Mouse (Mus musculus): ENCODE measurements around the gene Cinp. TPM values are rescaled to one million over a fixed set of nuclear protein-coding genes. Genes with fewer than 3 reads are reported as not detected.
A peak's percentile ranks its signal among the peaks of the same experiment; 100 is the strongest.

Cinp gene
- polyA plus RNA-seq (2015; fragmentation: Nextera tagmentation; extraction: Ambion mirVana): 63.1 and 64.7 TPM in 2 replicates

DNA sequence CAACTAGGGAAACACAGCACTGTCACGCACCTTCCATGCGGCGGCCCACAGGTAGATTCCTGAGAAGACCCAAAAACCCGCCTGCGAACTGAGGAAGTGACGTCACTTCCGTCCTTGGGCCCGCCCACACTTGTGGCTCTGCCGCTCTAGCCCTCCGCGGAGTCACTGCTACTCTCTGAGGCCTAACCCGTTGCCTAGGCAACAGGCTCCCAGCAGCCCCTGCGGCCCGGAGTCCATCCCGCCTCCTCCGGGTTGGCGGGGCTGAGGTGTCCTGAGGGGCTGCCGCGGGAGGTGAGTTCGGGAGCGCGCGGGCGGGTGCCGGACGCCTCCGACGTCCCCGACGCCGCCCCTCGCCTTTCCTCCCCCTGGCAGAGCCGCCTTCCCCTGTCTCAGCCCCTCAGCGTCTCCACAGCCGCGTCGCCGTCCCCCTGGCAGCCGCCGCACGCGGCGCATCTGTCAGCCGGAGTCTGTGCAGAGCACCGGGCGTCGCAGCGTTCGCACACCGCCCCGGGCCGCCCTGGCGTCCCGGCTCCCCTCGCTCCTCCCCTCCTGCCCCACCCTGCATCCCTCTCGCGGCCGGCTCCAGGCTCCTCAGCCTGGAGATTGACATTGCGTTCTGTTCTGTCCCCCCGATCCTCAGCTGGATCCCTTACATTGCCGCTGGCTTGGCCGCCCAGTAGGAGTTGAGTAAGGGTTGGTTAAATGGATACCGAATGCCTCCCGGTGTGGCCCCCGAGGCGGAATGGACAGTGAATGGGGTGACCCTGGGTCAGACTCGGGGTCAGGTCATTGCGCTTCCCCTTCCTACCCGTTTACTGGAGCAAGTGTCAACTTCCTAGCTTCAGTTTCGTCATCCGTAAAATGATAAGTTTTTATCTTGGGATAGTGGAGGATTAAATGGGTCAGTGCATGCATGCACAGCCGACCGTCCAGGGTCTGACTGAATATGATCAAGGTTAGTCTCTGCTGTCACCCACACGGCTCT, at the start of gene Cinp, which contains the start of gene Tecpr2:
TSS of gene Cinp (minus strand) at position 110 of the 985 bp plus-strand sequence.
TSS of gene Tecpr2 (plus strand) at position 229 of the 985 bp plus-strand sequence.
- no peaks in the 10 kb centered on the region for H3K9me3 ChIP-seq (replicated peaks; ENCODE audit: control insufficient read depth, low read length)
- under 1% methylated on average over 74 of the region's 74 CpGs for WGBS
- H3K4me3 ChIP-seq (ENCODE audit: low read length): peak within 1 kb of the TSS; percentile 76
- peak within 1 kb of the TSS; percentile 79 for H3K9ac ChIP-seq (ENCODE audit: low read length)
- no peaks in the 10 kb centered on the region for H3K27me3 ChIP-seq (ENCODE audit: control insufficient read depth, insufficient read depth, low read length)
- ATAC-seq (replicated peaks; ENCODE audit: extremely low read depth, insufficient read depth, low FRiP score): peak; percentile 99
- peak within 1 kb of the TSS; percentile 95 for H3K4me2 ChIP-seq (ENCODE audit: low read depth, low read length)
- H3K4me1 ChIP-seq (ENCODE audit: control insufficient read depth, insufficient read depth, low read length): peaks cover 13% of the 10 kb centered on the region
- H3K27ac ChIP-seq (ENCODE audit: low read length): peak within 1 kb of the TSS; percentile 85
- H3K36me3 ChIP-seq (ENCODE audit: control insufficient read depth, insufficient read depth): no peaks in the 10 kb centered on the region

DNA sequence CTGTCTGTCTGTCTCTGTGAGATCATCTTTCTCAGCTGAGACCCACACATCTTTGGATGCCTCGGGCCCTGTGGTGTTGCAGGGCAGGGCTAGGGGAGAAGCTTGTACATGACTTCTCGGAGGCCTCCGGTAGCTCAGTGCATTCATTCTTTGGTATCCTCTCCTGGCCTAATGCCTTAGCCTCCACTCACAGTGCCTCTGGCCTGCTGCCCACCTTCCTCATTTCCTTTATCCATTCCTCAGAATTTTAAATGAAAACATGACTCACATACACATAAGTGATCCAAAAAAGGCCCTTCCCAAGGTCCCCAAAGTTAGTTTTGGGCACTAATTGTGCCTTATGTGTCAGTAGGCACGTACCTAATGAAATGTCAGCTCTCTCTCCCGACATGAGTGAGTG, 48.6 kb upstream of the Cinp start:
- Histone ChIP-seq H3K27ac (ENCODE audit: low read length) (no peak overlapping the region), H3K4me1 (ENCODE audit: control insufficient read depth, insufficient read depth, low read length) (no peaks in the 10 kb centered on the region), H3K4me2 (ENCODE audit: low read depth, low read length) (no peak overlapping the region), H3K4me3 (ENCODE audit: low read length) (no peak overlapping the region), H3K9ac (ENCODE audit: low read length) (no peak overlapping the region), H3K9me3 (replicated peaks; ENCODE audit: control insufficient read depth, low read length) (peaks cover 3% of the 10 kb centered on the region; the same call in 1 of the 2 replicates), H3K27me3 (ENCODE audit: control insufficient read depth, insufficient read depth, low read length) (no peaks in the 10 kb centered on the region), H3K36me3 (ENCODE audit: control insufficient read depth, insufficient read depth) (peaks cover 23% of the 10 kb centered on the region)
- no peak for ATAC-seq (replicated peaks; ENCODE audit: extremely low read depth, insufficient read depth, low FRiP score)
- WGBS: 88% methylated on average over 5 of the region's 5 CpGs

DNA sequence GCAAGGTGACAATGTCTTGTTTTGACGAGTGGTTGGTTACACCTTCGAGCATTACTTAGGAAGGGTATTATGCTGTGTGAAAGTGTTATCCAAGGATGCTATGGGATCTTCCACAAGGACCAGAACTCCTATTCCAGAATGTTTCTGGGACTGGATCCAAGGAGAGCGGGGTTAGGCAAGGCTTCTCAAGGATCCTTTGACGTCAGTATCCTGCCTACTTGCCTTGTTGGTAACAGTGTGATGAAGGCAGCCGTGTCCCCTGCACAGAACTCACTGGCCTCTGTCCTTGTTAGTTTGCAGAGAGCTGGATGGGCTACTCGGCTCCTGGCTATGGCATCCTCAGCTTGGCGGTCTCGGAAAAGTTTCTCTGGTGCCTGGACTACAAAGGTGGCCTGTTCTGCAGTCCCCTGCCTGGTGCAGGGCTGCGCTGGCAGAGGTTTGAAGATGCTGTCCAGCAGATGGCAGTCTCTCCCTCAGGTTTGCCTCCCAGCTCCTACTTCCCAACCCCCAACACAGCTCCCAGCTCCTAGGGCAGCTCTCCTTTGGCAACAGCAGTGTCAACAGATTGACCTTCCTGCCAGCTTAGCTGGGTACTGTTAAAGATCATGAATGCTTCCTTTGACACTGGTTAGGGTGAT, 47.2 kb upstream of the Cinp start:
- Histone ChIP-seq H3K9ac (ENCODE audit: low read length) (no peak overlapping the region), H3K4me1 (ENCODE audit: control insufficient read depth, insufficient read depth, low read length) (no peaks in the 10 kb centered on the region), H3K4me2 (ENCODE audit: low read depth, low read length) (no peak overlapping the region), H3K9me3 (replicated peaks; ENCODE audit: control insufficient read depth, low read length) (peaks cover 3% of the 10 kb centered on the region; the same call in 1 of the 2 replicates), H3K4me3 (ENCODE audit: low read length) (no peak overlapping the region), H3K27ac (ENCODE audit: low read length) (no peak overlapping the region), H3K27me3 (ENCODE audit: control insufficient read depth, insufficient read depth, low read length) (no peaks in the 10 kb centered on the region), H3K36me3 (ENCODE audit: control insufficient read depth, insufficient read depth) (peaks cover 27% of the 10 kb centered on the region)
- WGBS: 60% methylated on average over 9 of the region's 9 CpGs
- peak; percentile 85 for ATAC-seq (replicated peaks; ENCODE audit: extremely low read depth, insufficient read depth, low FRiP score)

DNA sequence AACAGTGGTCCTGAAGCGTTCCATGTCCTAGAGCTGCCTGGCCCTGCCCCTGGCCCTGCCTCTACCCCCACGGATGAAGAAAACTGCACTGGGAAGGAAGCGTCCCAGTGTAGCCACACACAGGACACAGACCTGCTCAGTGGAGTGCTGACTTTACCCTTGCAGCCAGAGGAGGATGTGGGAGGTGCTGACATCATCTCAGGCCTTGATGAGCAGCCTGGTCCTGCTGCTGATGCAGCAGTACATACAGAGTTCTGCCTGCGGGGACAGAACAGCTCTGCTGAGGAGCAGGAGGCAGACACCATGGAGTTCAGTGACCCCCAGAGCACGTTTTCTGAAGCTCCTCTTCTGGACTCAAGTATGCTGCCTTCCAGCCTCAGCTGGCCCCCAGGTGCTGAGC, 43.9 kb upstream of the Cinp start:
- Histone ChIP-seq H3K27me3 (ENCODE audit: control insufficient read depth, insufficient read depth, low read length) (no peaks in the 10 kb centered on the region), H3K4me3 (ENCODE audit: low read length) (no peak overlapping the region), H3K27ac (ENCODE audit: low read length) (no peak overlapping the region), H3K4me1 (ENCODE audit: control insufficient read depth, insufficient read depth, low read length) (no peaks in the 10 kb centered on the region; the same call in 1 of the 2 replicates), H3K4me2 (ENCODE audit: low read depth, low read length) (no peak overlapping the region), H3K9me3 (replicated peaks; ENCODE audit: control insufficient read depth, low read length) (no peaks in the 10 kb centered on the region), H3K9ac (ENCODE audit: low read length) (no peak overlapping the region), H3K36me3 (ENCODE audit: control insufficient read depth, insufficient read depth) (peaks cover 15% of the 10 kb centered on the region)
- WGBS: 70% methylated on average over 5 of the region's 5 CpGs
- no peak for ATAC-seq (replicated peaks; ENCODE audit: extremely low read depth, insufficient read depth, low FRiP score)

DNA sequence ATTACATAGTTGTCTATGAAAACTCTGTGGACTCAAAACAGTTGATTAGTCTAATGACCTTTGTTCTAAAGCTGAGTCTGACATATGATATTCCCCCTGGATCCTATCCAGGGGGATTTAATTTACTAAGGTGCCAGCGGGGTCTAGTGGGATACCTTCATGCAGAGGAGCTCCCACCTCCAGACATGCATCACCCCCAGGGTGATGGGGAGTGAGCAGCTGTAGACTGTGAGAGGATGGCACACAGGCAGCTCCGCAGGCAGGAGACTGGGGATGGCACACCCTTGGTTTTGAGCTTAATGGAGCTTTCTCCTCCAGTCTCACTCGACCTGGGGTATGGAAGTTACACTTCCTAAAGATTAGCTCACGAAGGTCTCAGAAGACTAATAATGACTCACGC, 32.6 kb upstream of the Cinp start:
- no peak for ATAC-seq (replicated peaks; ENCODE audit: extremely low read depth, insufficient read depth, low FRiP score)
- Histone ChIP-seq H3K4me3 (ENCODE audit: low read length) (no peak overlapping the region), H3K4me2 (ENCODE audit: low read depth, low read length) (no peak overlapping the region), H3K36me3 (ENCODE audit: control insufficient read depth, insufficient read depth) (peaks cover 7% of the 10 kb centered on the region; the same call in 1 of the 2 replicates), H3K9ac (ENCODE audit: low read length) (no peak overlapping the region), H3K27ac (ENCODE audit: low read length) (no peak overlapping the region), H3K9me3 (replicated peaks; ENCODE audit: control insufficient read depth, low read length) (no peaks in the 10 kb centered on the region), H3K27me3 (ENCODE audit: control insufficient read depth, insufficient read depth, low read length) (no peaks in the 10 kb centered on the region), H3K4me1 (ENCODE audit: control insufficient read depth, insufficient read depth, low read length) (no peaks in the 10 kb centered on the region)
- WGBS: 84% methylated on average over 5 of the region's 5 CpGs

DNA sequence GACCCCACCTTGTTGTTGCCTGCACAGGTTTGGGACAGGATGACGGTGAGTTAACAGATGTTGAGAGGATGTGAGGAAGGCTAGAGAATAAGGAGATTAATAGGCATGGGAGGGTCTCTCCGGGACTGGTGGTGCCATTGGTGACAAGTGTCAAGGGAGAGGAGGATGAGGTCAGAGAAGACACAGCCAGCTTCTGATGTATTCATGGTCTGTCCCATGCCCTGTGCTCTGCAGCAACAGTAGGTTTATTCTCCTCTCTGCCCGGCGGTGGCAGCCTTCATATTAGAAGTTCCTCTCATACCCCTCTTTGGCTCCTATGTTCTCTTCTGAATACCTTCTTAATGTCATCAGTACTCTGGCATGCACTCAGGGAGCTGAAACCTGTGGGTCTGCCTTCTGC, 31.3 kb upstream of the Cinp start:
- Histone ChIP-seq H3K9me3 (replicated peaks; ENCODE audit: control insufficient read depth, low read length) (no peaks in the 10 kb centered on the region), H3K4me1 (ENCODE audit: control insufficient read depth, insufficient read depth, low read length) (no peaks in the 10 kb centered on the region), H3K9ac (ENCODE audit: low read length) (no peak overlapping the region), H3K4me2 (ENCODE audit: low read depth, low read length) (no peak overlapping the region), H3K4me3 (ENCODE audit: low read length) (no peak overlapping the region), H3K36me3 (ENCODE audit: control insufficient read depth, insufficient read depth) (peaks cover 8% of the 10 kb centered on the region), H3K27me3 (ENCODE audit: control insufficient read depth, insufficient read depth, low read length) (no peaks in the 10 kb centered on the region), H3K27ac (ENCODE audit: low read length) (no peak overlapping the region)
- 90% methylated on average over 4 of the region's 4 CpGs for WGBS
- no peak for ATAC-seq (replicated peaks; ENCODE audit: extremely low read depth, insufficient read depth, low FRiP score)

DNA sequence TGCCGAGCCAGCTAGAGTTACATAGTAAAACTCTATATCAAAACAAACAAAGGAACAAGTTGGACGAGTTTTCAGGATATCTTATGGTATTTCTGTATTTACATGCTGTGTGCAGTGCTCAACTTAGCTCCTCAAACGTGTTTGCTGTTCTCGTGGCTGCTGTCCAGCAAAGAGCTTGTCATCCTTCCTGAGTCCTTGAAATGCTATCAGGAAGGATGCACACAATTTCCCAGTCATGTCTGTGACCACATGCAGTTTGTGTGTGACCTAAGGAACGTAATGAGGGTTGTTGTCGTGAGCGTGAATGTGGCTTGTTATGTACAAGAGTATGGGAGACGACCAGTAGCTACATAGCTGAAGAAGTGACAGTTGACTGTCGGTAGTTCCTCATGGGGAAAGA, 26.8 kb upstream of the Cinp start:
- no peaks in the 10 kb centered on the region for H3K9me3 ChIP-seq (replicated peaks; ENCODE audit: control insufficient read depth, low read length)
- no peak overlapping the region for H3K27ac ChIP-seq (ENCODE audit: low read length)
- no peaks in the 10 kb centered on the region for H3K27me3 ChIP-seq (ENCODE audit: control insufficient read depth, insufficient read depth, low read length)
- H3K4me1 ChIP-seq (ENCODE audit: control insufficient read depth, insufficient read depth, low read length): no peaks in the 10 kb centered on the region
- H3K36me3 ChIP-seq (ENCODE audit: control insufficient read depth, insufficient read depth): peaks cover 8% of the 10 kb centered on the region
- H3K4me2 ChIP-seq (ENCODE audit: low read depth, low read length): no peak overlapping the region
- H3K9ac ChIP-seq (ENCODE audit: low read length): no peak overlapping the region
- no peak overlapping the region for H3K4me3 ChIP-seq (ENCODE audit: low read length)
- ATAC-seq (replicated peaks; ENCODE audit: extremely low read depth, insufficient read depth, low FRiP score): no peak
- 73% methylated on average over 9 of the region's 9 CpGs for WGBS

DNA sequence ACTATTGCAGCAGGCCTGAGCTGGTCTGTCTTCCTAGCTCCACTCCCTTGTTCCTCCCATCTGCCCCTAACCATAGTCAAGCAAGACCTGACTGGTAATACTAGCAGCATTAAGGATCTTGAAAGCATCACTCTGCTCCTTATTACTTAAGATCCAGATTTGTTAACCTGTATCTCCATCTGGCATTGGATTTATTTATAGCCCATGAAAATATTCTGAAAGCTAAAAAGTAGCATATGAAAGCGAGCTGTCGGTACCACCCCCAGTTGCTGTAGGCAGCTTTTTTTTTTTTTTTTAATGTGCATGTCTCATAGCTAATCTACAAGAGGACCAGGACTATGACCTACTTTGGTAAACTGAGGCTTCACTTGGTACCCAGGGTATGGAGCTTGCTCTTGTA, 21.0 kb upstream of the Cinp start:
- H3K27ac ChIP-seq (ENCODE audit: low read length): no peak overlapping the region
- H3K9ac ChIP-seq (ENCODE audit: low read length): no peak overlapping the region
- no peak overlapping the region for H3K4me3 ChIP-seq (ENCODE audit: low read length)
- WGBS: 91% methylated on average over 2 of the region's 2 CpGs
- no peaks in the 10 kb centered on the region for H3K27me3 ChIP-seq (ENCODE audit: control insufficient read depth, insufficient read depth, low read length)
- H3K9me3 ChIP-seq (replicated peaks; ENCODE audit: control insufficient read depth, low read length): no peaks in the 10 kb centered on the region
- H3K4me2 ChIP-seq (ENCODE audit: low read depth, low read length): no peak overlapping the region
- H3K4me1 ChIP-seq (ENCODE audit: control insufficient read depth, insufficient read depth, low read length): no peaks in the 10 kb centered on the region
- no peak for ATAC-seq (replicated peaks; ENCODE audit: extremely low read depth, insufficient read depth, low FRiP score)
- H3K36me3 ChIP-seq (ENCODE audit: control insufficient read depth, insufficient read depth): no peaks in the 10 kb centered on the region

DNA sequence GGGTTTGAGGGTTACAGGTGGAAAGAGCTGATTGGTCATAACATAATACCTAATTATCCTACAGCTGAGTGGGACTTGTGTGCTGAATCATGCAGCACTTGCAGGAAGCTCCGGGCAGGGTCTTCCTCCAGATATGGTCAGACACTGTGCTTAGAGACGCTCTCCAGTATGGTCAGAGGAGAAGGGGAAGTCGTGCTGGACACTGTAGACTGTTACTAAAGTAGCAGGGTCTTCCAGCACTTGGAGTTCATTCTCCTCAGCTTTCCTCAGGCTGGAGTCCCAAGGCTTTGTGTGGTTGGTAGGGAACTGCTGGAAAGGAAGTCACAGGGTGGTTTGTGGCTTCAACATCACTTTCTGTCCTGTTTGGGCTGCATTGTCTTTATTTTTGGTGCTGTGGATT, 18.9 kb upstream of the Cinp start:
- Histone ChIP-seq H3K9me3 (replicated peaks; ENCODE audit: control insufficient read depth, low read length) (no peaks in the 10 kb centered on the region), H3K27ac (ENCODE audit: low read length) (no peak overlapping the region), H3K4me3 (ENCODE audit: low read length) (no peak overlapping the region), H3K36me3 (ENCODE audit: control insufficient read depth, insufficient read depth) (no peaks in the 10 kb centered on the region), H3K4me2 (ENCODE audit: low read depth, low read length) (no peak overlapping the region), H3K9ac (ENCODE audit: low read length) (no peak overlapping the region), H3K27me3 (ENCODE audit: control insufficient read depth, insufficient read depth, low read length) (no peaks in the 10 kb centered on the region), H3K4me1 (ENCODE audit: control insufficient read depth, insufficient read depth, low read length) (no peaks in the 10 kb centered on the region)
- WGBS: 59% methylated on average over 3 of the region's 3 CpGs
- ATAC-seq (replicated peaks; ENCODE audit: extremely low read depth, insufficient read depth, low FRiP score): no peak
